Mouse (Mus musculus) brown adipose tissue, adult 24 weeks (tissue): ENCODE results near the gene Crhr2. TPM values are rescaled to one million over a fixed set of nuclear protein-coding genes. Genes with fewer than 3 reads are reported as not detected.
A peak's percentile ranks its signal among the peaks of the same experiment; 100 is the strongest.

Experiments used
- H3K27ac ChIP-seq: fragments of 200-500 bp; replicated peaks from 2 replicates; pipeline ENCODE4 v1.5.1; 2012; ENCODE audit warnings: low read depth, mild to moderate bottlenecking, low read length
- H3K4me1 ChIP-seq: fragments of 200-500 bp; 2 replicates; pipeline ENCODE4 v1.6.1; 2012; ENCODE audit warnings: low read length, mixed read lengths; ENCODE audit not compliant: control insufficient read depth, insufficient read depth, insufficient read length
- H3K4me3 ChIP-seq: fragments of 200-500 bp; 2 replicates; pipeline ENCODE4 v1.5.1; 2012; ENCODE audit warnings: low read depth, mild to moderate bottlenecking, low read length, moderate library complexity; ENCODE audit not compliant: insufficient read depth
- polyA plus RNA-seq: library from polyadenylated mRNA; stranded (reverse); fragments of >200 nt; gene quantifications from 2 replicates; pipeline ENCODE4 v1.2.4, GENCODE M21; 2012; ENCODE audit not compliant: missing spikeins, insufficient read depth, insufficient read length

Crhr2 gene
- polyA plus RNA-seq = 2.1 TPM in 1 of 2 replicates, not detected in the other

DNA sequence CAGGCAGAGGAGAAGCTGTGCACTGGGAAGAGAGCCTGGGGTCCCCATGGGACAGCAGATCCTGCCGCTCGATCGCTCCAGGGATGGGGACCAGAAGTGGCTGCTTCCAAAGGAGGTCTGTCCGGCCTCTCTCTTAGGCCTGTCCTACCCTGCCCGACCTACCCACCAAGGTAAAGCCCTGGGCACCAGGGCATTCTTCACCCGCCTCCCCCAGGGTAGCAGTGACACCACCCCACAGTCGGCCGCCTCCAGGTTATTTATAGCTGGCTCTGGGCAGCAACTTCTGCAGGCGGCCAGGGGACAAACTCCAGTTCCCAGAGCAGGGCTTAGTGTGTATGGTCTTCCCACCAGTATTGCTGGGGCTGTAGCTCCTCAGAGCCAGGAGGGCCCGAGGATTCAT is at the start of gene Crhr2:
TSS of gene Crhr2 (minus strand) at position 223 of the 400 bp plus-strand sequence.
- H3K4me3 ChIP-seq = no peak within 1 kb of the TSS; the same call in 1 of the 2 replicates
- H3K27ac ChIP-seq = no peak within 1 kb of the TSS
- no peaks in the 10 kb centered on the region; the same call in 1 of the 2 replicates for H3K4me1 ChIP-seq

DNA sequence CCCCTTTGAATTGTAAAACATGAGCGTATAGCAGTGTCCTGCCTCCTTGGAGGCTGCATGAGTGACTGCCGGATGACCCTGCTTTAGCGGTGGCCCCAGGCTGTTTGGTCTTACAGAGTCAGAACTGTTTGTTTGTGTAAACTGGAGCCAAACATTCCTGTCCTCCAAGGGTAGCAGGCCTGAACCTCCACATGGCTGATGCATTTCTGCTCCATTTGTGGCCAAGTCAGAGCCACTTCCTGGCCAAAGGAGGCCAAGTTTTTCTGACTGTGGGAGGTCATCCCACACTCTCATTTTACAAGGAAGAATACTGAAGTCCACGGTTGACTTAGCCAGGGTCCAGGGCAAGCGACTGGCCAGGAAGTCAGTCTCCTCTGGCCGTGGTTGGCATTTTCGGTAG is 46.7 kb upstream of the Crhr2 start:
- no peak overlapping the region for H3K4me3 ChIP-seq
- H3K27ac ChIP-seq = no peak overlapping the region
- 0 out of 2 replicates have a peak, but pooled peaks cover 3% of the 10 kb centered on the region for H3K4me1 ChIP-seq

DNA sequence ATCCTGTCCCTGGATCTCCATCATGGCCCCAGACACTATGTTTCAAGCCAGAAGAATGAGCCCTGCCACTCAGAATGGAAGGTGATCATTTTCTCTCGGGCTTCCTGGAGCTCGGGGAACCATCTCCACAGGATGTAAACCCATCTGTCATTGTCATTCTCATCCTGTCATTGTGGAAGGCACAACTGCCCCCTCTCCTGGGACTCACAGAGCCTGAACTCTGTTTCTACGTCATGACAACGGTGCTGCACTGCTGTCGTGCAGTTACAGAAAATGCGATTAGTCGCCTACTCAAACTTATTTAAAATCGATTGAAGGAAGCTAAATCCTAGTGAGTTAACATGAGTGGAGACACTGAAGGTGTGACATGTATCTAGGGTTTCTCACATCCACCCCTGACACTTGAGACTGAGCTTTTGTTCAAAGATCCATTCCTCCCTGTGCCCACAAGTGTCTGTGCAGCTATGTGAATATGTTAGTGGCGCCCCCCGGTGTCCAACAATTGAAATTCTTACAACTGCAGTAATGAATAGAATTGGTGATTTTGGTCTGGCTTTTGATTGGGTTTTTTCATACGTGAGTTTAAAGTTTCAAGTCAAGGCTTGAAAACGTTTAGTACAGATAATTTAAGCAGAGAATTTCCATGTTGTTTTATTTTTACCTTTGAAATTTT is 44.4 kb upstream of the Crhr2 start:
- Histone ChIP-seq H3K27ac (no peak overlapping the region), H3K4me3 (no peak overlapping the region), H3K4me1 (0 out of 2 replicates have a peak, but pooled peaks cover 3% of the 10 kb centered on the region)

DNA sequence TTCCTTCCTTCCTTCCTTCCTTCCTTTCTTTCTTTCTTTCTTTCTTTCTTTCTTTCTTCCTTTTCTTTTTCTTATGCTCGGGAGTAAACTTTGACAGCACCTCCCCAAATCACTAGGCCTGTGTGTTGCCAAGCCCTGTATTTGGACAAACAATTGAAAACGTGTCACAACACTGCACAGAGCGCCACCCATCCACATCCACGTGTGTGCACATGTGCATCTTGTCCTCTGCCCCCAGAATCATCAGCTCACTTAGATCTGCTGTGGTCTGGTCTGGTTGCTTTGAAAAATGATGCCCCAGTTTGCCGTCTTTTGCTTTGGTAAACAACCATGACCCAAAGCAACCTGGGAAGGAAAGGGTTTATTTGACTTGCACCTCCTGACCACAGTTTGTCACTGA is 43.1 kb upstream of the Crhr2 start:
- H3K27ac ChIP-seq = no peak overlapping the region
- no peak overlapping the region for H3K4me3 ChIP-seq
- 0 out of 2 replicates have a peak, but pooled peaks cover 3% of the 10 kb centered on the region for H3K4me1 ChIP-seq

DNA sequence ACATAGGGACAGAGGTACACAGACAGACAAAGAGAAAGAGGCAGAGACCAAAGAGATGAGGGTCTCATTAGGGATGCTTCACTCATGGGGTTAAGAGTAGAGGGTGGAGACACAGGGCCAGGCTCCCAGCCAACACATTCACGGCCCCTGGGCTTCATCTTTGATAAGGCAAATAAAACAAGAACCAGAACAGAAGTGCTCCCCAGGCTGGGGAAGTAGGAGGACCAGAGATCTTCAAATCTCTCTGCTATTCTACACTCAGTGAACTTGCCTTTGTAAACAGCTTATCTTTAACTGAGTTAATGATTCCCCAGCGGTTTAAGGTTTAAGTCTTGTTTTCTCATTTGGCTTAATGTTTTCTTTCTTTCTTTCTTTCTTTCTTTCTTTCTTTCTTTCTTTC is 42.6 kb upstream of the Crhr2 start:
- Histone ChIP-seq H3K4me1 (0 out of 2 replicates have a peak, but pooled peaks cover 3% of the 10 kb centered on the region), H3K4me3 (no peak overlapping the region), H3K27ac (0 out of 2 replicates have a peak overlapping the region, but pooled peaks have one; percentile 12)

DNA sequence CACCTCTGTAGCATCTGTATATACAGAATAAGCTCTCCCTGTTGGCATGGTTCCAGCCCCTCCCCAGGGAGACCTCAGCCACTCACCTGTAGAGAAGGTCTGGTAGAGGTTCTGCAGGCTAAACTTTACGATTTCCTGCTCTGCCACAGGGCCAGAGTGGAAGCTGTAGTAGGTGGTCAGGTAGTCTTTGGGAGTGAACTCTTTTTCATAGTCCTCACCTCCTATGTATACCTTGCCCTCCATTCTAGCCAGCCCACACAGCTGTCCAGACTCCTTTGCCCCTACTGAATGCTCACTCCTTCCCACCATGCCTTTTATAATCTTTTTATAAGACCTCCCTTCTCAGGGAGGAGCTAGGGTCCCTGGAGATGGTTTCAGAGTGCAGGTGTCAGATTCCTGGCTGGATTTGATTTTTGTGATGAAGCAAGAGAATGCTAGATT is 41.9 kb upstream of the Crhr2 start, which contains the start of gene Inmt:
TSS of gene Inmt (minus strand) at position 303 of the 441 bp plus-strand sequence.
- H3K4me1 ChIP-seq = 0 out of 2 replicates have a peak, but pooled peaks cover 3% of the 10 kb centered on the region
- peak within 1 kb of the TSS; percentile 14; the same call in 1 of the 2 replicates for H3K4me3 ChIP-seq
- 0 out of 2 replicates have a peak within 1 kb of the TSS, but pooled peaks have one; percentile 12 for H3K27ac ChIP-seq

DNA sequence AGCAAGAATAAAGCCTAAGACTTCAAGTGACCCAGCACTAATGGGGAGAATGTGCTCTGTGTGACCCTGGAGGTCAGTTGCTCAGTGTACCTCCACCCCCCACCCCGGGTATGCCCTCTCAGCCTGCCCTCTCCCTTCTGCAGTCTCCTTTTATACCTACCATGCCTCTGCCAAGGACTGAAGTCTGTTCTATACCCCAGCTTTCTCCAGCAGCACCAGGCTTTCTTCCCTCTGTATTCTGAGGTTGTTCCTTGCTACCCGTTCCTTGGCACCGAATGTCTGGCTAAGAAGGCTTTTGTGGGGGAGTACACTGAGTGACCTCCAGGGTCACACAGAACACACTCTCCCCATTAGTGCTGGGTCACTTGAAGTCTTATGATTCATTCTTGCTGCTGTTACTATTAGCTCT is 41.1 kb upstream of the Crhr2 start:
- Histone ChIP-seq H3K4me1 (0 out of 2 replicates have a peak, but pooled peaks cover 3% of the 10 kb centered on the region), H3K27ac (no peak overlapping the region), H3K4me3 (peak overlapping the region; percentile 14; the same call in 1 of the 2 replicates)

DNA sequence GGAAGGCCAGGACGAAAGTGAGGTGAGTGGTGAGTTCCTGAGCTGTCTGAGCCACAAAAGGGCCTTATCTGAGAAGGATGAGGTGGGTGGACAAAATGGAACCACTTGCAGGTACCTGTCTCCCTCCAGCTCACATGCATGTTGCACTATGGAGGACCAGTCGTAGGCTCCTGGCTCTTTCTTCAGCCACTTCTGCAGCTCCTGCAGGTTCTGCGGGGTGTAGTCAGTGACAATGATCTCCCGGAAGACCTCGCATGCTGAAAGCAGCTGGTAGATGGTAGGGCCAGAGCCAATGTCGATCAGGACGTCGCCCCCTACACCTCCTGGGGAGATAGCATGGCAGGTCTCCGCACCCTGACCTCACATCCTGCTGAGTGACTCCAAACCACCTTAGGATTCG is 40.4 kb upstream of the Crhr2 start:
- 0 out of 2 replicates have a peak, but pooled peaks cover 3% of the 10 kb centered on the region for H3K4me1 ChIP-seq
- no peak overlapping the region for H3K4me3 ChIP-seq
- no peak overlapping the region for H3K27ac ChIP-seq

DNA sequence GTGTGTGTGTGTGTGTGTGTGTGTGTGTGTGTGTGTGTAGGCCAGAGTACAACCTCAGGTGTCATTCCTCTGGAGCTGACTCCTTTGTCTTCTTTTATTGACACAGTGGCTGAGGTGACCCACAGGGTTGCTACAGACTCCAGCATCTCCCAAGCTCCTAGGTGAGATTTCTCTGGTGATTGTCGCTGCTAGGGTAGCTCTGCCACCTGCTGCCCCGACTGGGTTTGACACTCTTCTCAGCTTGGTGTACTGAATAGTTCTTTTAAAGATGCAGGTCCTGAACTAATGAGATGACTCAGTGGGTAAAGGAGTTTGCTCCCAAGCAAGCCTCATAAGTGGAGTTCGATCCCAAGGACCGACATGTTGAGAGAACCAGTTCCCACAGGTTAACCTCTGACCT is 38.8 kb upstream of the Crhr2 start:
- no peaks in the 10 kb centered on the region for H3K4me1 ChIP-seq
- H3K27ac ChIP-seq = no peak overlapping the region
- no peak overlapping the region for H3K4me3 ChIP-seq

DNA sequence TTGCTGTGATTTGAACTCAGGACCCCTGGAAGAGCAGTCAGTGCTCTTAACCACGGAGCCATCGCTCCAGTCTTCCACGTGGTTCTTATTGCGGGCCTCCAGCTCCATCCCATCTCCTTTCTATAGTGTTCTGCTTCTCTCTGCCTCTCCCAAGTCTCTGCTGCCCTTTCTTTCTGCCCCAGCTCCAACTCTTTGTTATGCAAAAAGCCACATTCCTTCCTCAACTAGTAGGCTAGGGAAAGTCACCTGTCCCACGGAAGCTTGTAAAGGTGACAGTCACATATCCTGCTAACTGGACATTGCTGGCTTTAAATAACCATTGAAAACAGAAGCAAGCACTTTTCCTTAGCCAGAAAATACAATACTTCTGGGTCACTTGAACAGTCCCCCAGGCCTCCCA is 37.0 kb upstream of the Crhr2 start:
- Histone ChIP-seq H3K4me3 (no peak overlapping the region), H3K4me1 (no peaks in the 10 kb centered on the region), H3K27ac (no peak overlapping the region)

DNA sequence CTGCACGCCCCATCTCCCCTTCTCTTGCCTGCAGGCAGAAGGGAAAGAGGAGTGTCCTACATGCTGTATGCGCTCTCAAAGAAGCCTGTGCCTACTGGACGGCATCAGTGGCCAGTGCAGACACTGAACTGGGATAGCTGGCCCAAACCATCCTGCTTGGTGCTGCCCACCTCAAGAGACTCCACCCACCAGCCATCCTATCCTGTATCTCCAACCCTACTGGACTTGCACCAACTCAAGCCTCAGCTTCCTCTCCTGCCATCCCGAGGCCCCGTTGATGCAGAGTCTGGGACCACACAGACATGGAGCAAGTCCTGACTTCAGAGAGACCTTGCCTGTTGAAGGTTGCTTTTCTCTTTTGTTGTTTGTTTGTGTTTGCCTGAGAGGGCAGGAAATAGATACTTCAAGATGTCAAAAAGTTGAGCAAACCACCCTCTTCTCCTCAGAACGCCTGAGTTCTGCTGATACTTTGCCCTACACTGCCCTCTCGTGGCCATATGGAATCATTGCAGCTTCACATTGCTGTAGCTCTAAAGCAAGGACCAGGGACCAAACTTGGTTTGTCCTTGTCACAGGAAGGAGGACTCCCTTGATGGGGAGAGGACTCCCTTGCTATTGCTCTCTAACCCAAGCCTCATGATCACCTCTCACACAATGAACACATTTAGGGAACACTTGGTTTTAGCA is 34.1 kb upstream of the Crhr2 start:
- H3K27ac ChIP-seq = no peak overlapping the region
- H3K4me1 ChIP-seq = no peaks in the 10 kb centered on the region
- H3K4me3 ChIP-seq = no peak overlapping the region

DNA sequence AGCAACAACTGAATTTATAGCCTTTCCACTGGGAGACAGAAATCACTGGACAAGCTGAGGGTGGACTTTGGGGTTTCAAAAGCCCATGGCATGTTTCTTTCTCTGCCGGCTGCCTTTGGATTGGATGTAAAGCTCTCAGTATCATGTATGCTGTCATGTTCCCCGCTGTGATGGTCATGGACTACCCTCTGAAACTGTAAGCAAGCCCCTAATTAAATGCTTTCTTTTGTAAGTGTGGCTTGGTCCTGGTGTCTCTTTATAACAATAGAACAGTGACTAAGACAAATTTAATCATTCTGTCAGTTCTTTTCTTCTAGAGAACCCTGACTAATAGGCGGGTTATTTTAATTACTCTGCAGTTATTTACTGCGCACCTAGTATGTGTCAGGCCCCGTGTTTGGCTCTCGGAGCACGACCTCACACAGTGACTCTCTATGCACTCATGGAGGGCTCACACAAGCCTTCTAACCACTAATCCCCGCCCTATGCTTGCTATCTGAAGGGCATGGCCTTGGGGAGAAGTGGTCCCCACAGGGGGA is 30.3 kb upstream of the Crhr2 start:
- no peak overlapping the region for H3K4me3 ChIP-seq

DNA sequence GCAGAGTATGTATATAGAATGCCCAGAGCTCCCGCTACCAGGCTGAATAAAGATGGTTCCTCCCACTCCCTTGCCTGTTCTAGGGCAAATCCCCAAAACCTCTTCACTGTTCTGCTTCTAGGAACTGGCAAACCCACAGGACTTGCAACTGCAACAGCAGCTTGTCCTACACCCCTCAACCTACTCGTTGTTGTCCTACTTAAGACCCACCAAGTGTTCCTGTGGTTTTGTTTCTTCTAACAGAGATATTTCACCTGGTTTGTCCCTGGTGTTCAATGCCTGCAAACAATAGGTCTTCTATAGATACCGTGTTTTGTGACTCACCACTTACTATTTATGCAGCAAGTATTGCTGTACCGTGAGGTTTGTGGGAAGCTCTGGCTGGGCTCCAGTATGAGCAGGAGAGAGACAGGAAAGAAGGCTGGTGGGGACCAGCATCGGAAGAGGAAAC is 28.5 kb upstream of the Crhr2 start:
- Histone ChIP-seq H3K4me3 (no peak overlapping the region), H3K27ac (no peak overlapping the region), H3K4me1 (no peaks in the 10 kb centered on the region)

More for the DNA sequence above, 30.3 kb upstream of the Crhr2 start:
- Histone ChIP-seq H3K27ac (no peak overlapping the region), H3K4me1 (no peaks in the 10 kb centered on the region)

DNA sequence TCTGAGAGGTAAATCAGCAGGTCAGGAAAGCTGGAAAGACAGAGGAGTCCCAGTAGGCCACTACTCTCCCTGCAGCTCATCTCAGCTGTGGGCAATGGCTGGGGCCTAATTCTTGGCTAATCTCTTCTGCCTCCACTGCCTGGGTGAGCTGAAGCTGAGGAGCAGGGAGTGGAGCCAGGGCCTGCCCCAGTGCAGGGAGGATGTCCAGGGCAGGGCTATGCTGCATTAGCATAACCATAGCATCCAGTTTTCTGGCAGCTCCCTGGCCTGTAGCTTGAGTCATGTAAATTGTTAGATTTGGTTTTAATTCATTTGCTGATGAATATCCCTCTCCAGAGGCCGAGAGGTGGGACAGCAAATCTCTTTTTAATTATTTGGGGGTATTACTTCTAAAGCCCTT is 26.4 kb upstream of the Crhr2 start:
- Histone ChIP-seq H3K4me1 (no peaks in the 10 kb centered on the region), H3K4me3 (no peak overlapping the region), H3K27ac (no peak overlapping the region)

DNA sequence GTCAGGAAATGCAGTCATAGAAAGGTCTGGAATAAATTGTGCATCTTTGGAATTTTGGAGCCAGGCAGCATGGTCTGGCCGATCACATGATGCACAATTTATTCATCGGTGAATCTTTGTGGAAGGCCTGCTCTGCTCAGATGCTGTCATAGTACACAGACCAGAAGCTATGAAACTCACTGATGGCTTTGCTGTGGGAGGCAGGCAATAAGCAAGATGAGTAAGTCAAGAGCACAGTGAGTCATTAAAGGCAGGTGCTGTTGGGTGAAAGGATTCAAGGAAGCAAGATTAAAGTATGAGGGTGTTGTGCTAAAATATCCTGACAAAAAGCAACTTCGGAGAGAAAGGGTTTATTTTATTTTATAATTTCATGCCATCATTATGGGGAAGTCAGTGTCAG is 19.4 kb upstream of the Crhr2 start:
- Histone ChIP-seq H3K4me3 (no peak overlapping the region), H3K27ac (no peak overlapping the region), H3K4me1 (no peaks in the 10 kb centered on the region)
